Mouse (Mus musculus): ENCODE measurements around the gene Sdk1. TPM values are rescaled to one million over a fixed set of nuclear protein-coding genes. Genes with fewer than 3 reads are reported as not detected.

Gene Sdk1
- total and polyA plus RNA-seq, 2 experiments from 2014 or later: 0.59 to 8.4 TPM

GRCm38 (mm10) chr5:141764111-141764510, 522.8 kb downstream of the Sdk1 start:
- Histone ChIP-seq H3K27me3 (ENCODE audit: control insufficient read depth, insufficient read depth, low read length) (no peaks in the 10 kb centered on the region), H3K4me2 (ENCODE audit: low read depth, low read length) (no peak overlapping the region), H3K4me1 (ENCODE audit: control insufficient read depth, insufficient read depth) (peaks cover 10% of the 10 kb centered on the region), H3K36me3 (replicated peaks; ENCODE audit: control insufficient read depth, insufficient read depth, low read length) (no peaks in the 10 kb centered on the region), H3K9ac (replicated peaks; ENCODE audit: low read depth, low read length) (no peak overlapping the region), H3K9me3 (replicated peaks; ENCODE audit: control insufficient read depth, low read length) (0 out of 2 replicates have a peak, but pooled peaks cover 4% of the 10 kb centered on the region), H3K27ac (ENCODE audit: low read depth) (no peak overlapping the region), H3K4me3 (ENCODE audit: low read depth, low read length) (no peak overlapping the region)
- no peak for TF ChIP-seq CTCF (IDR thresholded peaks at IDR 0.05; ENCODE audit: low read depth)
- DNase-seq (ENCODE audit: low spot score): no peak
- WGBS: 94% methylated on average over 6 of the region's 6 CpGs
- no peak for ATAC-seq (ENCODE audit: insufficient read depth, low read depth)

GRCm38 (mm10) chr5:141768761-141769515, 527.6 kb downstream of the Sdk1 start:
- H3K4me3 ChIP-seq (ENCODE audit: low read depth, low read length): no peak overlapping the region
- H3K9me3 ChIP-seq (replicated peaks; ENCODE audit: control insufficient read depth, low read length): peaks cover 4% of the 10 kb centered on the region; the same call in 1 of the 2 replicates
- no peaks in the 10 kb centered on the region for H3K4me1 ChIP-seq (ENCODE audit: control insufficient read depth, insufficient read depth)
- ATAC-seq (ENCODE audit: insufficient read depth, low read depth): no peak
- no peaks in the 10 kb centered on the region for H3K36me3 ChIP-seq (replicated peaks; ENCODE audit: control insufficient read depth, insufficient read depth, low read length)
- no peak overlapping the region for H3K4me2 ChIP-seq (ENCODE audit: low read depth, low read length)
- H3K9ac ChIP-seq (replicated peaks; ENCODE audit: low read depth, low read length): no peak overlapping the region
- H3K27ac ChIP-seq (ENCODE audit: low read depth): no peak overlapping the region
- H3K27me3 ChIP-seq (ENCODE audit: control insufficient read depth, insufficient read depth, low read length): no peaks in the 10 kb centered on the region
- no peak for DNase-seq (ENCODE audit: low spot score)
- TF ChIP-seq CTCF (IDR thresholded peaks at IDR 0.05; ENCODE audit: low read depth) (no peak), EP300 (IDR thresholded peaks at IDR 0.05; ENCODE audit: low read depth) (no peak)
- WGBS: 43% methylated on average over 10 of the region's 10 CpGs

GRCm38 (mm10) chr5:141771516-141771915, 530.2 kb downstream of the Sdk1 start:
- H3K9me3 ChIP-seq (replicated peaks; ENCODE audit: control insufficient read depth, low read length): peaks cover 4% of the 10 kb centered on the region; the same call in 1 of the 2 replicates
- no peaks in the 10 kb centered on the region for H3K36me3 ChIP-seq (replicated peaks; ENCODE audit: control insufficient read depth, insufficient read depth, low read length)
- no peak overlapping the region for H3K9ac ChIP-seq (replicated peaks; ENCODE audit: low read depth, low read length)
- DNase-seq (ENCODE audit: low spot score): no peak
- H3K4me2 ChIP-seq (ENCODE audit: low read depth, low read length): no peak overlapping the region
- H3K4me3 ChIP-seq (ENCODE audit: low read depth, low read length): no peak overlapping the region
- TF ChIP-seq CTCF (IDR thresholded peaks at IDR 0.05; ENCODE audit: low read depth) (no peak), EP300 (IDR thresholded peaks at IDR 0.05; ENCODE audit: low read depth) (no peak)
- H3K27me3 ChIP-seq (ENCODE audit: control insufficient read depth, insufficient read depth, low read length): no peaks in the 10 kb centered on the region
- no peak overlapping the region for H3K27ac ChIP-seq (ENCODE audit: low read depth)
- ATAC-seq (ENCODE audit: insufficient read depth, low read depth): no peak
- no peaks in the 10 kb centered on the region for H3K4me1 ChIP-seq (ENCODE audit: control insufficient read depth, insufficient read depth)
- WGBS: 83% methylated on average over 3 of the region's 3 CpGs

- Histone ChIP-seq H3K27me3 (ENCODE audit: control insufficient read depth, insufficient read depth, low read length) (no peaks in the 10 kb centered on the region), H3K36me3 (replicated peaks; ENCODE audit: control insufficient read depth, insufficient read depth, low read length) (no peaks in the 10 kb centered on the region), H3K4me2 (ENCODE audit: low read depth, low read length) (no peak overlapping the region), H3K4me1 (ENCODE audit: control insufficient read depth, insufficient read depth) (no peaks in the 10 kb centered on the region), H3K9me3 (replicated peaks; ENCODE audit: control insufficient read depth, low read length) (no peaks in the 10 kb centered on the region; the same call in 1 of the 2 replicates), H3K27ac (ENCODE audit: low read depth) (no peak overlapping the region), H3K9ac (replicated peaks; ENCODE audit: low read depth, low read length) (no peak overlapping the region), H3K4me3 (ENCODE audit: low read depth, low read length) (no peak overlapping the region)
- WGBS: 85% methylated on average over 4 of the region's 4 CpGs
- ATAC-seq (ENCODE audit: insufficient read depth, low read depth) (no peak), DNase-seq (ENCODE audit: low spot score) (no peak)
- TF ChIP-seq EP300 (IDR thresholded peaks at IDR 0.05; ENCODE audit: low read depth) (no peak), CTCF (IDR thresholded peaks at IDR 0.05; ENCODE audit: low read depth) (no peak)
These were observed 536.9 kb downstream of the Sdk1 start for GRCm38 (mm10) chr5:141778231-141778630.

GRCm38 (mm10) chr5:141781142-141781541, 539.9 kb downstream of the Sdk1 start:
- 54% methylated on average over 2 of the region's 2 CpGs for WGBS
- Histone ChIP-seq H3K9ac (replicated peaks; ENCODE audit: low read depth, low read length) (no peak overlapping the region), H3K27me3 (ENCODE audit: control insufficient read depth, insufficient read depth, low read length) (no peaks in the 10 kb centered on the region), H3K4me1 (ENCODE audit: control insufficient read depth, insufficient read depth) (no peaks in the 10 kb centered on the region), H3K4me2 (ENCODE audit: low read depth, low read length) (no peak overlapping the region), H3K36me3 (replicated peaks; ENCODE audit: control insufficient read depth, insufficient read depth, low read length) (no peaks in the 10 kb centered on the region), H3K4me3 (ENCODE audit: low read depth, low read length) (no peak overlapping the region), H3K9me3 (replicated peaks; ENCODE audit: control insufficient read depth, low read length) (no peaks in the 10 kb centered on the region), H3K27ac (ENCODE audit: low read depth) (no peak overlapping the region)
- TF ChIP-seq CTCF (IDR thresholded peaks at IDR 0.05; ENCODE audit: low read depth): no peak
- TF ChIP-seq EP300 (IDR thresholded peaks at IDR 0.05; ENCODE audit: low read depth): no peak
- ATAC-seq (ENCODE audit: insufficient read depth, low read depth) (no peak), DNase-seq (ENCODE audit: low spot score) (no peak)

- TF ChIP-seq EP300 (IDR thresholded peaks at IDR 0.05; ENCODE audit: low read depth) (no peak), CTCF (IDR thresholded peaks at IDR 0.05; ENCODE audit: low read depth) (no peak)
These were observed 541.0 kb downstream of the Sdk1 start for GRCm38 (mm10) chr5:141782330-141782729.

More at GRCm38 (mm10) chr5:141782330-141782729, 541.0 kb downstream of the Sdk1 start:
- Histone ChIP-seq H3K4me2 (ENCODE audit: low read depth, low read length) (no peak overlapping the region), H3K9me3 (replicated peaks; ENCODE audit: control insufficient read depth, low read length) (no peaks in the 10 kb centered on the region), H3K9ac (replicated peaks; ENCODE audit: low read depth, low read length) (no peak overlapping the region), H3K27me3 (ENCODE audit: control insufficient read depth, insufficient read depth, low read length) (no peaks in the 10 kb centered on the region), H3K36me3 (replicated peaks; ENCODE audit: control insufficient read depth, insufficient read depth, low read length) (no peaks in the 10 kb centered on the region), H3K27ac (ENCODE audit: low read depth) (no peak overlapping the region), H3K4me3 (ENCODE audit: low read depth, low read length) (no peak overlapping the region), H3K4me1 (ENCODE audit: control insufficient read depth, insufficient read depth) (no peaks in the 10 kb centered on the region)
- ATAC-seq (ENCODE audit: insufficient read depth, low read depth) (peak; percentile 66; the same call in 1 of the 2 replicates), DNase-seq (ENCODE audit: low spot score) (no peak)
- 60% methylated on average over 5 of the region's 5 CpGs for WGBS

Measured in heart, postnatal 0 days (tissue).